ENCODE assay signal across 8 mouse cellular contexts in genomic region chrX:99975985-99976924, GRCm38 (mm10). TPM values are rescaled to one million over a fixed set of nuclear protein-coding genes. Genes with fewer than 3 reads are reported as not detected.
DNase-seq lines count a peak whose midpoint lies in the region; ATAC-seq and TF ChIP-seq lines count a peak whose summit lies in the region.

No protein-coding gene starts in this region.

- DNase-seq in spleen, adult 18-20 months, result peak; percentile 5 to 8
- DNase-seq in spleen, postnatal 14 days (ENCODE audit: low spot score in 2 of 2), result no peak
- DNase-seq in embryo, embryonic 10 days (ENCODE audit: low spot score), result peak; percentile 18
- peak; percentile 27 to 32 for DNase-seq in heart, adult 18-20 months
- peak; percentile 2 to 15 for DNase-seq in urinary bladder, postnatal 36 days (ENCODE audit: low spot score in 2 of 2)

- H3K4me3 ChIP-seq in intestine, postnatal 0 days (ENCODE audit: low read depth, low read length), result peak overlapping the region; percentile 51
- H3K4me3 ChIP-seq in liver, embryonic 16.5 days (ENCODE audit: low read depth, low read length), result peak overlapping the region; percentile 62
- H3K4me3 ChIP-seq in neural tube, embryonic 12.5 days, result peak overlapping the region; percentile 47

- no peaks in the 10 kb centered on the region for H3K27me3 ChIP-seq in intestine, postnatal 0 days (replicated peaks; ENCODE audit: control insufficient read depth, insufficient read depth, low read length)
- peaks cover 4% of the 10 kb centered on the region; the same call in 1 of the 2 replicates for H3K27me3 ChIP-seq in liver, embryonic 16.5 days (ENCODE audit: control insufficient read depth, insufficient read depth, low read depth, low read length)
- H3K27me3 ChIP-seq in neural tube, embryonic 12.5 days (replicated peaks), result no peaks in the 10 kb centered on the region

- 0 out of 2 replicates have a peak overlapping the region, but pooled peaks have one; percentile 26 for H3K9ac ChIP-seq in intestine, postnatal 0 days (ENCODE audit: low read depth, low read length)
- H3K9ac ChIP-seq in liver, embryonic 16.5 days (ENCODE audit: low read depth, low read length), result peak overlapping the region; percentile 48; the same call in 1 of the 2 replicates
- H3K9ac ChIP-seq in neural tube, embryonic 12.5 days, result peak overlapping the region; percentile 48

- no peaks in the 10 kb centered on the region for H3K4me1 ChIP-seq in intestine, postnatal 0 days (replicated peaks; ENCODE audit: control insufficient read depth, insufficient read depth, low read length)
- no peaks in the 10 kb centered on the region for H3K4me1 ChIP-seq in liver, embryonic 16.5 days (ENCODE audit: control insufficient read depth, low read depth, low read length)
- no peaks in the 10 kb centered on the region for H3K4me1 ChIP-seq in neural tube, embryonic 12.5 days

- no peaks in the 10 kb centered on the region for H3K9me3 ChIP-seq in intestine, postnatal 0 days (ENCODE audit: control insufficient read depth)
- H3K9me3 ChIP-seq in liver, embryonic 16.5 days (replicated peaks; ENCODE audit: control insufficient read depth, low read length), result no peaks in the 10 kb centered on the region
- H3K9me3 ChIP-seq in neural tube, embryonic 12.5 days, result no peaks in the 10 kb centered on the region

- H3K36me3 ChIP-seq in intestine, postnatal 0 days (ENCODE audit: control insufficient read depth, insufficient read depth), result no peaks in the 10 kb centered on the region
- no peaks in the 10 kb centered on the region for H3K36me3 ChIP-seq in liver, embryonic 16.5 days (ENCODE audit: control insufficient read depth, insufficient read depth)
- no peaks in the 10 kb centered on the region for H3K36me3 ChIP-seq in neural tube, embryonic 12.5 days

- WGBS in intestine, postnatal 0 days, result 21% methylated on average over 43 of the region's 48 CpGs
- WGBS in liver, embryonic 16.5 days (ENCODE audit: insufficient replicate concordance), result 19% methylated on average over 46 of the region's 48 CpGs
- WGBS in neural tube, embryonic 12.5 days, result 18% methylated on average over 48 of the region's 48 CpGs

- H3K27ac ChIP-seq in intestine, postnatal 0 days (ENCODE audit: low read depth, low read length), result no peak overlapping the region
- H3K27ac ChIP-seq in liver, embryonic 16.5 days (ENCODE audit: low read length), result no peak overlapping the region
- H3K27ac ChIP-seq in neural tube, embryonic 12.5 days, result no peak overlapping the region

- ATAC-seq in intestine, postnatal 0 days, result peak; percentile 53
- no peak for ATAC-seq in liver, embryonic 16.5 days (ENCODE audit: low read depth)
- ATAC-seq in neural tube, embryonic 12.5 days (ENCODE audit: low FRiP score, low read depth), result peak; percentile 54; the same call in 1 of the 2 replicates

- peak overlapping the region; percentile 84 for H3K4me2 ChIP-seq in intestine, postnatal 0 days (replicated peaks; ENCODE audit: low read depth)
- H3K4me2 ChIP-seq in liver, embryonic 16.5 days (ENCODE audit: low read depth, low read length), result peak overlapping the region; percentile 68
- H3K4me2 ChIP-seq in neural tube, embryonic 12.5 days (replicated peaks), result peak overlapping the region; percentile 81

- TF ChIP-seq CTCF in intestine, postnatal 0 days (IDR thresholded peaks at IDR 0.05; ENCODE audit: low read depth), result no peak

RNA-seq across cellular contexts. Expression of gene Eda, which starts 0.8 kb away (rescaled TPM):
- 1 to 10 TPM; 1.6 to 1.9 TPM for total RNA-seq in heart, adult 18-20 months (2021)
- 0.37 and 0.40 TPM in 2 replicates for polyA plus RNA-seq in intestine, postnatal 0 days (2015; fragmentation: Nextera tagmentation; extraction: Ambion mirVana)
- 0.70 and 0.87 TPM in 2 replicates for polyA plus RNA-seq in liver, embryonic 16.5 days (2015; fragmentation: Nextera tagmentation; extraction: Ambion mirVana)
- polyA plus RNA-seq in neural tube, embryonic 12.5 days (2016; fragmentation: Nextera tagmentation; extraction: Ambion mirVana), result 2.0 and 2.4 TPM in 2 replicates

Comparison
In these comparisons a context has a peak if more than half of its experiments do, and no peak if none do; other contexts are left out.
1. DNase-seq: peak in spleen, adult 18-20 months (2 of 2), embryo, embryonic 10 days (single experiment), heart, adult 18-20 months (2 of 2) and urinary bladder, postnatal 36 days (2 of 2); none in spleen, postnatal 14 days (0 of 2).
2. Peak in every context shown above with its lines, with median percentiles within 50 percentile points of each other: H3K4me2 ChIP-seq, H3K4me3 ChIP-seq and H3K9ac ChIP-seq.